Mouse (Mus musculus) limb, embryonic 10.5 days (tissue): ENCODE measurements around the gene Zfp654. TPM values are rescaled to one million over a fixed set of nuclear protein-coding genes. Genes with fewer than 3 reads are reported as not detected.
A peak's percentile ranks its signal among the peaks of the same experiment; 100 is the strongest.

Experiments used
- DNase-seq: peaks from one replicate; pipeline ENCODE4 v3.0.0-alpha.2; 2017; ENCODE audit warnings: low spot score
- H3K27ac ChIP-seq: fragments of 300-500 bp; sonication (generic); 2 replicates; pipeline ENCODE4 v1.5.1; 2016; ENCODE audit warnings: mild to moderate bottlenecking
- H3K27me3 ChIP-seq: fragments of 300-500 bp; sonication (generic); 2 replicates; pipeline ENCODE4 v1.6.1; 2016; ENCODE audit warnings: low read depth, mild to moderate bottlenecking; ENCODE audit not compliant: poor library complexity, severe bottlenecking
- H3K36me3 ChIP-seq: fragments of 300-500 bp; sonication (generic); 2 replicates; pipeline ENCODE4 v1.6.1; 2016; ENCODE audit warnings: mild to moderate bottlenecking, moderate library complexity
- H3K4me1 ChIP-seq: fragments of 300-500 bp; sonication (generic); 2 replicates; pipeline ENCODE4 v1.6.1; 2016
- H3K4me3 ChIP-seq: fragments of 300-500 bp; sonication (generic); 2 replicates; pipeline ENCODE4 v1.5.1; 2016; ENCODE audit warnings: mild to moderate bottlenecking, moderate library complexity
- H3K9me3 ChIP-seq: fragments of 300-500 bp; sonication (generic); replicated peaks from 2 replicates; pipeline ENCODE4 v1.6.1; 2016; ENCODE audit warnings: mild to moderate bottlenecking
- WGBS: fragments of 180-500 bp; shearing (Covaris S2); methylation state at CpG from one replicate; pipeline ENCODE4 v1.1.7; 2016; 5-methylcytosine and 5-hydroxymethylcytosine counted together
- polyA plus RNA-seq: library from polyadenylated mRNA; unstranded; fragments of >200 nt; fragmentation: Nextera tagmentation; extraction: Ambion mirVana; gene quantifications from 2 replicates; pipeline ENCODE4 v1.2.1, GENCODE M21; 2016

The Zfp654 gene
- polyA plus RNA-seq, 1 experiment from 2014 or later: 5.8 TPM

DNA sequence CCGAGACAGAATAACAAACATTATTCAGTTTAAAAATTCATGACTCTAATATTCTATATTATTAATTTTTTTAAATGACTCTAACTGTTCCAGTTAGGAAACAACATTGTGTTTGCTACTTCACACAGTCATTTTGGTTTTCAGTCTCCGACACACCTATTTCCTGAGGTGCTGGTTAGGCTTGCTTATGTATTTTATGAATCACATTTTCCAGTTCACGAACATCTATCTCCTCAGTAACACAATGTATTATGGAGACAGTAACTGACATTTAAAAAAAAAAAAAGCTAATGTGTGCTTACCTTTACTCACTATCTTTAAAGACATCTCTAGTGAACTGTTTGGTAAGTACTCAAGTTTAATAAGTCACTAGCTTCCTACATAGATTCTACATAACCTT, 61.7 kb downstream of the Zfp654 start:
- H3K27ac ChIP-seq: no peak overlapping the region
- no peaks in the 10 kb centered on the region for H3K4me1 ChIP-seq
- peaks cover 28% of the 10 kb centered on the region for H3K36me3 ChIP-seq
- WGBS: 98% methylated on average over 3 of the region's 3 CpGs
- H3K9me3 ChIP-seq: no peaks in the 10 kb centered on the region
- H3K4me3 ChIP-seq: no peak overlapping the region
- no peaks in the 10 kb centered on the region for H3K27me3 ChIP-seq
- no peak for DNase-seq

DNA sequence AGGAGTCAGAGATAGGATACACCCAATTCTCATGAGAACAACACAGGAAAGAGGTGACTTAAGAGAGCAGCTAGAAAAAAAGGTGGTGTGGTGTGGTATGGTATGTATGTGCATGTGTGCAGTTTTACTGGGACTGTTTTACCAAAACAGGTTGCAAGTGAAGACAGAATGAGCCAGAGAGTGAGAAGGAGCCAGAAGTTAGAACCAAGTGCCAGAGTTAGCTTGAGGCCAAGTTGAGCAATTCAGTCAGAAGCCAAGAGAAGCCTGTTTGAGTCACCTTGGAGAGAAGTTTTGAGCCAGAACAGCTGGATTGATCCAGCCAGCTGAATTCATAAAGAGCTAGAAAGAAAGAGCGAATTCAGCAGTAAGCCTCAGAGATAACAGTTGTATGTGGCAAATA, 75.9 kb downstream of the Zfp654 start:
- WGBS: 83% methylated on average over 1 of the region's 1 CpGs

DNA sequence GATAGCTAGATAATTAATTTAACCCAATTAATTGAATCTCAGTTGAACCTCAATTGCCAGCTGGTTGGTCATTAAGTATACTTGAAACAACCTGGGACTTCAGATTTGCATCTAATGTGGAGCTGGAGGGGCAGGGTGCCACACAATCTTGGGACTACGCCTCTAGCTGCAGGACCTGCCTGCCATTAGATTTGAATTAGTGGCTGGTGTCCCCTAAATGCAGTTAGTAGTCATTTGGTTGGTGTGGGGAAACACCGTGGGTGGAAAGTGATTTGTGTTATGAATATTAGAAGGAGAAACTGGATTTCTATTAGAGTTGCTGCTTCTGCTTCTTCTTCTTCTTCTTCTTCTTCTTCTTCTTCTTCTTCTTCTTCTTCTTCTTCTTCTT, 80.0 kb downstream of the Zfp654 start:
- no peaks in the 10 kb centered on the region for H3K9me3 ChIP-seq
- H3K36me3 ChIP-seq: peaks cover 20% of the 10 kb centered on the region
- H3K4me3 ChIP-seq: peak overlapping the region; percentile 96
- no peak for DNase-seq
- H3K4me1 ChIP-seq: 0 out of 2 replicates have a peak, but pooled peaks cover 8% of the 10 kb centered on the region
- WGBS: 78% methylated on average over 2 of the region's 2 CpGs
- H3K27me3 ChIP-seq: no peaks in the 10 kb centered on the region
- peak overlapping the region; percentile 92 for H3K27ac ChIP-seq

More for the DNA sequence above, 75.9 kb downstream of the Zfp654 start:
- Histone ChIP-seq H3K36me3 (peaks cover 4% of the 10 kb centered on the region; the same call in 1 of the 2 replicates), H3K9me3 (no peaks in the 10 kb centered on the region), H3K27me3 (no peaks in the 10 kb centered on the region), H3K4me1 (no peaks in the 10 kb centered on the region), H3K27ac (no peak overlapping the region), H3K4me3 (no peak overlapping the region)
- no peak for DNase-seq

DNA sequence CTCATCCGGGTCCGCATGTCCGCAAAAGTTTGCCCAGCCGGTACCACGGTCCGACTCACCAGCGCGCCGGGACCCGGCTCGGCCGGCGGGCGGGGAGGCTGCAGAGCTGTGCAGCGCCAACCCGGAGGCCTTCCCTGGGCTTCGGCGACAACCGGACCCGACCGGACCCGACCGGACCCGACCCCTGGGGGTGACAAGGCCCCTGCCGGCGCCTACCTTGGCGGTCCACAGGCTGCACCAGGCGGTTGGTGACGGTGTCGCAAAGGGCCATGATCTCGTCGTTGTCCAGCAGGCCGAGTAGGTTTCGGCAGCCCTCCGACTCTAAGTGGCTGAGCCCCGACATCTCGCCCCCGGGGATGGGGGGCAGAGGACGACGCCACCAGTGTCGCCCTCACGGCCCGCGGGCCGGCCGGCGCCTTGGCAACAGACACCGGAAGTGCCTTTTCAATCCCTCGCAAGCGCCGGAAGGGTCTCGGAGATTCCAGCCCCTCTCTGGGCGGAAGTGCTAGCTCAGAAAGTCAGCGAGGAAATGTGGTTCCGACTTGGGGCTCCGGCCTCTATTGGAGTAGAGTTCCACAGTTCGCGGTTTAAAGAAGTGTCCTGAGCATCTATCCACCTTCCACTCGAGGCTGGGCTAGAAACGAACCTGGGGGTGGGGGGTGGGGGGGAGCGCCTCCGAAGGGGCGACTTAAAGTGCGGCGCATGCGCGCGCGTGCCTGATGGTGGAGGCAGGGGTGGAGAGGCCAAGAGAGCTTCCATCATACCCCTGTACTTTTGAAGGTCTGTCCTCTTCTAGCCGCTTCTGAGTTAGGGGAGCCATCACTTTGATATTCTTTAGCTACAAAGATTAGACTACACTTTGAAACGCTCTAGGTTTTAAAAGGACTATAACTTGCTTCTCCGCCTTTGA, 80.7 kb downstream of the Zfp654 start, which contains the start of gene 4930453N24Rik:
TSS of gene 4930453N24Rik (minus strand) at position 641 of the 910 bp plus-strand sequence.
- Histone ChIP-seq H3K27me3 (no peaks in the 10 kb centered on the region), H3K9me3 (no peaks in the 10 kb centered on the region), H3K4me1 (0 out of 2 replicates have a peak, but pooled peaks cover 8% of the 10 kb centered on the region), H3K36me3 (peaks cover 27% of the 10 kb centered on the region), H3K27ac (peak within 1 kb of the TSS; percentile 92), H3K4me3 (peak within 1 kb of the TSS; percentile 96)
- WGBS: 2% methylated on average over 72 of the region's 72 CpGs
- peak; percentile 92 for DNase-seq

DNA sequence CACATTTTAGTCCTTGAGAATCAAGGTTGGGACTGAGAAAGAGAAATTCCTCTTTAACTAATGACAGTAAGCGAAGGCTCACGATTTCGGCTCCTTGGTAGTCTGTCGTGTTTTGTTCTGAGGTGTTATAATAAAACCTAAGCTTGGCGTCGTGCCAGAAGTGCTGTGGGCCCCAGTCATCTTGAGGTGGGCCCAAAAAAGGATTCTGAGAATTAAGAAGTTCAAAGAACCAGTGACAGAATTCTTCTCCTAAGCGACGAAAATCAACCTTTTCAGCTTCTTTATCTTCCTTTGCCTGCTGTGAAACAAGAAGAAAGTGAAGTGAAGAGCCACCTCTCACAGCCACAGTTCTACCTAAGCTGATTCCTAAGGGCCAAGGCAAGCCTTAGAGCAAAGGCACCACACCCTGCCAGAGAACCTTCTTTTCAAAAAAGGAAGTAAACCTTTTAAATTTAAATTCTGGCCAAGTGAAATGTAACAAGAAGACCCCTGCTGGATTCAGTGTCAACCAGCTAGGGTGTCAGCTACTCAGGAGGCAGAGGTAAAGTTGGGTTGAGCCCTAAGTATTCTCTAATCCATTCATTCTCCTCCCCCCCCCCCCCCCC, 84.7 kb downstream of the Zfp654 start:
- 93% methylated on average over 8 of the region's 8 CpGs for WGBS
- Histone ChIP-seq H3K4me1 (0 out of 2 replicates have a peak, but pooled peaks cover 8% of the 10 kb centered on the region), H3K36me3 (peaks cover 66% of the 10 kb centered on the region), H3K27ac (no peak overlapping the region), H3K9me3 (peaks cover 4% of the 10 kb centered on the region; the same call in 1 of the 2 replicates), H3K27me3 (no peaks in the 10 kb centered on the region), H3K4me3 (no peak overlapping the region)
- no peak for DNase-seq

DNA sequence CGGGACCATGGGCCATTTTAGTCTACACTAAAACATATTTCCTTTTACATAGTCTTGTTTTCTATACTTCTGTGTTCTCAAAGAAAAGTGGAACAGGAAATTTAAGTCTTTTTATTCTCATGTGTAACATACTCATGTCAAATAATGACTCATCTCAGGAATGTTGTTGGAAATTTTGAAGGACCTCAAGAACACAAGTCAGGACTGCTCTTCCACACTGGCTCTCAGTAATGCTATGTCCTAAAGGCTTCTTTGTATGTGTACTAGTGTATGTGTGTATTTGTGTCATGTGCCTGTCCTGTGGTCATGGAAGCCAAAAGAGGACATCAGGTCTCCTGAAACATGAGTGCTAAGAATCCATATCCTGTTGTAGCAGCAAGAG, 92.2 kb downstream of the Zfp654 start:
- no peaks in the 10 kb centered on the region for H3K27me3 ChIP-seq
- WGBS: 94% methylated on average over 1 of the region's 1 CpGs
- no peaks in the 10 kb centered on the region for H3K4me1 ChIP-seq
- DNase-seq: no peak
- peaks cover 30% of the 10 kb centered on the region for H3K36me3 ChIP-seq
- H3K9me3 ChIP-seq: peaks cover 4% of the 10 kb centered on the region; the same call in 1 of the 2 replicates
- no peak overlapping the region for H3K27ac ChIP-seq
- no peak overlapping the region for H3K4me3 ChIP-seq

DNA sequence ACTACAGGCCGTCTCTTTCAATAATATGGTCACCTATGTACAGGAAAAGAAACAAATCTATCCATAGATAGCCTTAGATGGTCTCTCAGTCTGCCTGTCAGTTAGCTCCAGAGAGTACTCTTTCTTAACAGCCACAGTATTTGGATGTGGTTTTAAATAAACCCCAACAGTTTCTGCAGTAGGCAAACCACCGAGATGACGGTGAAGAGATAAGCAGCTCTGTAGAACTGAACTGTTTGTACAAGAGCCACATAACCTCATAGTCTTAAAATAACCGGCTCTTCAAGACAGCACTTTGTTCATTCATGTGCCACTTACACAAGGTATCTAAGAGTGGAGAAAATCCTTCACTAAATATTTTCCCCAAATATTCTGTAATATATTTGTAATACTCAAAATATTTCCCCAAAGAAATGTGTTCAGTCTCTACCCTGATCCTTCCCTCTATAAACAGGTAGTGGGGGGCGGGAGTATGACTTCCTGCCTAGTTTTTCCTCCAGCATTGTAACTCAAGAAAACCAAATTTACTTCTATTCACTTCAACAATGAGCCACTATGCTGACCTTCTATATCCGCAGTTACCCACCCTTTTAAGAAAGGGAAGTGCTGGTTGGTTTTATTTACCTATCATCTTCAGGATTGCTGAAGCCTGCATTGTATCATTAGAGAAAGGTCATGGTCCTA, 92.7 kb downstream of the Zfp654 start:
- 89% methylated on average over 6 of the region's 6 CpGs for WGBS
- Histone ChIP-seq H3K9me3 (peaks cover 4% of the 10 kb centered on the region; the same call in 1 of the 2 replicates), H3K36me3 (peaks cover 25% of the 10 kb centered on the region), H3K4me1 (no peaks in the 10 kb centered on the region), H3K27ac (no peak overlapping the region), H3K4me3 (no peak overlapping the region), H3K27me3 (no peaks in the 10 kb centered on the region)
- no peak for DNase-seq

DNA sequence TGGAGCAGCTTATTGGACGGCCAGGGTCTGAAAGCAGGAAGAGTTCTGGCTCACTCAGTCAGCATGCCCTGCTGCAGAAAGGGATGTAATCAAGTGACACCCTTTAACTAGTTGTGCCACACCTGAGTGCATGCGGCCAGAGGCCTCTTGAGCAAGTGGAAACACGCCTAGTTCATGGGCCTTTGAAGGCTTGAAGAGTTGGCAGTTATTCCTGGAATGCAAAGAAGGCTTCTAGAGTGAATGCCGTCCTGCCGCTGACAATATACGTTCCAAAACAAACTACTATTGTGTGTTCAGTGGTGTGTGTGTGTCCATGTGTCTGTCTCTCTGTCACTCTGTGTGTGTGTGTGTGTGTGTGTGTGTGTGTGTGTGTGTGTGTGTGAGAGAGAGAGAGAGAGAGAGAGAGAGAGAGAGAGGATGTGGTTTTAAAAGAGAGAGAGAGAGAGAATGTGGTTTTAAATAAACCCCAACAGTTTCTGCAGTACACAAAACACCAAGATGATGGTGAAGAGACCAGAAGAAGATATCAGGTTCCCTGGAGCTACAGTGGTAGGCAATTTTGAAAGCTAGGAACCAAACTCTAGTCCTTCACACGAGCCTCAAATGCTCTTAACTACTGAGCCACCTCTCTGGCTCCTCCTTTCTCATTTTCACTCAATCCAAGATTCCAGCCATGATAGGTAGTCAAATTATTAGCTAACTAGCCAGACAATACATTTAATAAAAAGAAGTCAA, 93.6 kb downstream of the Zfp654 start:
- no peaks in the 10 kb centered on the region for H3K9me3 ChIP-seq
- H3K27me3 ChIP-seq: no peaks in the 10 kb centered on the region
- no peak overlapping the region for H3K4me3 ChIP-seq
- H3K4me1 ChIP-seq: no peaks in the 10 kb centered on the region
- peaks cover 16% of the 10 kb centered on the region for H3K36me3 ChIP-seq
- WGBS: 87% methylated on average over 7 of the region's 7 CpGs
- H3K27ac ChIP-seq: no peak overlapping the region
- no peak for DNase-seq

DNA sequence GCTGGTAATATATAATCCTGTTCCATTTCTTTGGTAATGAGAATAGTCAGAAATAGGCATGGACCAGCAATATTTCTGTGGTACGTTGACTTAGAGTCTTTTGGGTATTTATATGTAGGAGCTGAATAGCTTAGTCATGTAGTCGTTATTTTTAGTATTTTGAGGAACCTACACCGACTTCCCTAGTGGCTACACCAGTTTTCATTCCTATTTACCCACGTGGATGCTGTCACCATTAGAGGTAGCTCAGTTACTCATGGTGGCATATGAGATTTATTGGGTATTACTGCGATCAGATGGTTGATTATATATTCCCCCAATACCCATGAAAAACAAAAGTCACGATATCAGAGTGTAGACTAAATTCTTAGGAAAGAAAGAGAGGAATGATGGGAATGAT, 95.1 kb downstream of the Zfp654 start:
- no peak overlapping the region for H3K4me3 ChIP-seq
- H3K27ac ChIP-seq: no peak overlapping the region
- no peak for DNase-seq
- H3K27me3 ChIP-seq: no peaks in the 10 kb centered on the region
- 83% methylated on average over 6 of the region's 6 CpGs for WGBS
- peaks cover 1% of the 10 kb centered on the region; the same call in 1 of the 2 replicates for H3K36me3 ChIP-seq
- H3K4me1 ChIP-seq: no peaks in the 10 kb centered on the region
- no peaks in the 10 kb centered on the region for H3K9me3 ChIP-seq

DNA sequence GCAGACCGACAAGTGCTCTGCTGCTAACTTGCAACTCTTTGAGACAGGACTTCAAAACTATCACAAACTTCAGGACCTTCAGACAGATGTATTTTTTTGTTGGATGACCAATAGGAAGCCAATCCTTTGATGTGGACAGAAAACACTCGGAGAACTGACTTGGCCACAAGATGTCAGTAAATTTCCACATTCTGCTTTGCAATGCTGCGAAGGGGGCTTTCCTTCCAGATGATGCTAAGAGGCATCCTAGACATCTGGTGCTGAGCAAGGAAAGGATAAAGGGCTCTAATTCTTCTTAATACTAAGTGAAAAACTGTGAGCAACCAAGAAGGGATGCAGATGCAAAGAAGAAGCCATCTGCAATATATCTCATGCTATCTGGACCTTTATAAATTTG, 96.7 kb downstream of the Zfp654 start:
- no peaks in the 10 kb centered on the region for H3K9me3 ChIP-seq
- H3K36me3 ChIP-seq: no peaks in the 10 kb centered on the region
- H3K27me3 ChIP-seq: no peaks in the 10 kb centered on the region
- WGBS: 35% methylated on average over 3 of the region's 3 CpGs
- no peak overlapping the region for H3K4me3 ChIP-seq
- H3K4me1 ChIP-seq: no peaks in the 10 kb centered on the region
- DNase-seq: no peak
- H3K27ac ChIP-seq: no peak overlapping the region

DNA sequence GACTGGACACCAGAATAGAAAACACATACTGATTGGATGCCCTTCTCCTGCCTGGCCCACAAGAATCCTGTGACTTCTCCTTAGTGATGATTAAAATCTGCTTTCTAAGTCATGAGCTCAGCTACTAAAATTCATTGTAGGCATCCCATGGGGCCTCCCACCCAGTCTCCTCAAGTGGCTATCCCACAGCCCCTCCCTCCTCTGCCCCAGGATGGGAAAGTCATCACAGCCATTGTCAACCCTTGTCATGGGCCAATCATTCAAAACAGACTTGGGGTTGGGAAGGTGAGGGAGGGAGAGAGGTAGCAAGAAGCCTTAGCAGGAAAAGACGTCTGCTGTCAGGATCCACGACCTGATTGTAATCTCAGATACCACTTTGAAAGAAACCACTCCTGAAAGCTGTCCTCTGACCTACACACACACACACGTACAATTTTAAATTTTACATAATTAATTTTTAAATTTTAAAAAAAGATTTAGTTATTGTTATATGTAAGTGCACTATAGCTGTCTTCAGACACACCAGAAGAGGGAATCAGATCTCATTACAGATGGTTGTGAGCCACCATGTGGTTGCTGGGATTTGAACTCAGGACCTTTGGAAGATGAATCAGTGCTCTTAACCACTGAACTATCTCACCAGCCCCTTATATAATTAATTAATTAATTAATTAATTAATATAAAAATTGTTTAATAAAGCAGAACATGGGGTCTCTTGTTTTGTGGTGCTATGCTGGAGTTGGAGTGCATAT, 97.3 kb downstream of the Zfp654 start:
- no peaks in the 10 kb centered on the region for H3K4me1 ChIP-seq
- WGBS: 58% methylated on average over 3 of the region's 3 CpGs

DNA sequence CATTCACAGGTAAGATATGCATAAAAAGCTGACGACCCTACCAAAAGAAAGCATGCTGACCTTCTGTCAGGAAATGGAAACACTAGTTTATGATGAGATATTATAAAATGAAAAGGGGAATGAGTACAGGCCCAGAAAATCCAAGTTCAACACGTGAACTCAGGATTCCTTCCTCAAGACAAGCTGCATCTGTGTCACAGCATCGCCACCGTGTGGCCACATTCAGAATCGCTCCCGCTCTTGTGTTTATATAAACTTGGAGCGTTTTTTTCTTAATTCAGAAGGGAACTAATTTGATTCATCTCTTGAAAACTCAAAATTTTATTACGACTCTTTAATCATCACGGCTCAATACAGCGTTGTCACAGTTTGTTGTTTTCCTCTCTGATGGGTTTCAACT, 103.2 kb downstream of the Zfp654 start:
- whole genome bisulfite sequencing: 13% methylated on average over 10 of the region's 10 CpGs
- no peaks in the 10 kb centered on the region for H3K9me3 ChIP-seq
- no peaks in the 10 kb centered on the region for H3K36me3 ChIP-seq
- no peak overlapping the region for H3K27ac ChIP-seq
- no peaks in the 10 kb centered on the region for H3K4me1 ChIP-seq
- DNase-seq: peak; percentile 80
- no peak overlapping the region for H3K4me3 ChIP-seq
- no peaks in the 10 kb centered on the region for H3K27me3 ChIP-seq

More for the DNA sequence above, 97.3 kb downstream of the Zfp654 start:
- Histone ChIP-seq H3K27me3 (no peaks in the 10 kb centered on the region), H3K36me3 (no peaks in the 10 kb centered on the region), H3K4me3 (no peak overlapping the region), H3K27ac (no peak overlapping the region), H3K9me3 (no peaks in the 10 kb centered on the region)
- DNase-seq: no peak
